Mouse (Mus musculus) limb, embryonic 10.5 days (tissue): ENCODE data around the gene Cep57l1. TPM values are rescaled to one million over a fixed set of nuclear protein-coding genes. Genes with fewer than 3 reads are reported as not detected.

ENCODE experiments used
- DNase-seq: peaks from one replicate; pipeline ENCODE4 v3.0.0-alpha.2; 2017; ENCODE audit warnings: low spot score
- H3K27ac ChIP-seq: fragments of 300-500 bp; sonication (generic); 2 replicates; pipeline ENCODE4 v1.5.1; 2016; ENCODE audit warnings: mild to moderate bottlenecking
- H3K27me3 ChIP-seq: fragments of 300-500 bp; sonication (generic); 2 replicates; pipeline ENCODE4 v1.6.1; 2016; ENCODE audit warnings: low read depth, mild to moderate bottlenecking; ENCODE audit not compliant: poor library complexity, severe bottlenecking
- H3K36me3 ChIP-seq: fragments of 300-500 bp; sonication (generic); 2 replicates; pipeline ENCODE4 v1.6.1; 2016; ENCODE audit warnings: mild to moderate bottlenecking, moderate library complexity
- H3K4me1 ChIP-seq: fragments of 300-500 bp; sonication (generic); 2 replicates; pipeline ENCODE4 v1.6.1; 2016
- H3K4me3 ChIP-seq: fragments of 300-500 bp; sonication (generic); 2 replicates; pipeline ENCODE4 v1.5.1; 2016; ENCODE audit warnings: mild to moderate bottlenecking, moderate library complexity
- H3K9me3 ChIP-seq: fragments of 300-500 bp; sonication (generic); replicated peaks from 2 replicates; pipeline ENCODE4 v1.6.1; 2016; ENCODE audit warnings: mild to moderate bottlenecking
- WGBS: fragments of 180-500 bp; shearing (Covaris S2); methylation state at CpG from one replicate; pipeline ENCODE4 v1.1.7; 2016; 5-methylcytosine and 5-hydroxymethylcytosine counted together
- polyA plus RNA-seq: library from polyadenylated mRNA; unstranded; fragments of >200 nt; fragmentation: Nextera tagmentation; extraction: Ambion mirVana; gene quantifications from 2 replicates; pipeline ENCODE4 v1.2.1, GENCODE M21; 2016

The Cep57l1 gene
- polyA plus RNA-seq, 1 experiment from 2014 or later, result 25.9 TPM

- 88% methylated on average over 14 of the region's 14 CpGs for WGBS
- no peak for DNase-seq
- Histone ChIP-seq H3K4me3 (no peak overlapping the region), H3K9me3 (no peaks in the 10 kb centered on the region), H3K27me3 (no peaks in the 10 kb centered on the region), H3K4me1 (peaks cover 5% of the 10 kb centered on the region), H3K36me3 (no peaks in the 10 kb centered on the region), H3K27ac (0 out of 2 replicates have a peak overlapping the region, but pooled peaks have one; percentile 2)
These were observed 57.7 kb downstream of the Cep57l1 start for GRCm38 (mm10) chr10:41751867-41752480.

GRCm38 (mm10) chr10:41749306-41749705 lies 60.4 kb downstream of the Cep57l1 start:
- no peak for DNase-seq
- H3K27me3 ChIP-seq, result no peaks in the 10 kb centered on the region
- WGBS, result 88% methylated on average over 3 of the region's 3 CpGs

GRCm38 (mm10) chr10:41746554-41746953 lies 63.1 kb downstream of the Cep57l1 start:
- WGBS, result 96% methylated on average over 5 of the region's 5 CpGs
- H3K27me3 ChIP-seq, result no peaks in the 10 kb centered on the region
- H3K9me3 ChIP-seq, result no peaks in the 10 kb centered on the region
- DNase-seq, result no peak
- no peaks in the 10 kb centered on the region for H3K4me1 ChIP-seq
- H3K4me3 ChIP-seq, result no peak overlapping the region
- H3K27ac ChIP-seq, result no peak overlapping the region
- peaks cover 7% of the 10 kb centered on the region; the same call in 1 of the 2 replicates for H3K36me3 ChIP-seq

More at GRCm38 (mm10) chr10:41749306-41749705, 60.4 kb downstream of the Cep57l1 start:
- H3K4me1 ChIP-seq, result peaks cover 5% of the 10 kb centered on the region
- no peaks in the 10 kb centered on the region for H3K9me3 ChIP-seq
- H3K4me3 ChIP-seq, result no peak overlapping the region
- H3K27ac ChIP-seq, result no peak overlapping the region
- H3K36me3 ChIP-seq, result peaks cover 3% of the 10 kb centered on the region; the same call in 1 of the 2 replicates

- Histone ChIP-seq H3K27me3 (no peaks in the 10 kb centered on the region), H3K4me1 (no peaks in the 10 kb centered on the region), H3K9me3 (no peaks in the 10 kb centered on the region), H3K4me3 (no peak overlapping the region), H3K27ac (no peak overlapping the region), H3K36me3 (peaks cover 15% of the 10 kb centered on the region; the same call in 1 of the 2 replicates)
- DNase-seq, result no peak
- WGBS, result 80% methylated on average over 4 of the region's 4 CpGs
These were observed 65.7 kb downstream of the Cep57l1 start for GRCm38 (mm10) chr10:41744006-41744405.

- Histone ChIP-seq H3K27ac (no peak overlapping the region), H3K36me3 (peaks cover 36% of the 10 kb centered on the region), H3K4me3 (no peak overlapping the region), H3K4me1 (no peaks in the 10 kb centered on the region), H3K9me3 (no peaks in the 10 kb centered on the region), H3K27me3 (no peaks in the 10 kb centered on the region)
- DNase-seq, result no peak
- WGBS, result 89% methylated on average over 2 of the region's 2 CpGs
These were observed 69.5 kb downstream of the Cep57l1 start for GRCm38 (mm10) chr10:41740221-41740620.

GRCm38 (mm10) chr10:41737245-41737644 lies 72.4 kb downstream of the Cep57l1 start:
- H3K27me3 ChIP-seq, result no peaks in the 10 kb centered on the region
- H3K36me3 ChIP-seq, result peaks cover 32% of the 10 kb centered on the region
- no peak for DNase-seq
- no peaks in the 10 kb centered on the region for H3K9me3 ChIP-seq
- H3K27ac ChIP-seq, result no peak overlapping the region
- no peaks in the 10 kb centered on the region for H3K4me1 ChIP-seq
- 95% methylated on average over 16 of the region's 16 CpGs for WGBS
- H3K4me3 ChIP-seq, result no peak overlapping the region

GRCm38 (mm10) chr10:41735398-41735797 lies 74.3 kb downstream of the Cep57l1 start:
- no peak for DNase-seq
- 86% methylated on average over 6 of the region's 6 CpGs for WGBS
- Histone ChIP-seq H3K27ac (no peak overlapping the region), H3K27me3 (no peaks in the 10 kb centered on the region), H3K36me3 (peaks cover 33% of the 10 kb centered on the region), H3K4me3 (no peak overlapping the region), H3K9me3 (no peaks in the 10 kb centered on the region), H3K4me1 (no peaks in the 10 kb centered on the region)

GRCm38 (mm10) chr10:41733214-41733613 lies 76.5 kb downstream of the Cep57l1 start:
- no peaks in the 10 kb centered on the region for H3K27me3 ChIP-seq
- DNase-seq, result no peak
- H3K4me3 ChIP-seq, result no peak overlapping the region
- no peak overlapping the region for H3K27ac ChIP-seq
- 96% methylated on average over 3 of the region's 3 CpGs for WGBS
- H3K4me1 ChIP-seq, result no peaks in the 10 kb centered on the region
- peaks cover 37% of the 10 kb centered on the region for H3K36me3 ChIP-seq
- no peaks in the 10 kb centered on the region for H3K9me3 ChIP-seq

- WGBS, result 94% methylated on average over 4 of the region's 4 CpGs
- Histone ChIP-seq H3K9me3 (no peaks in the 10 kb centered on the region), H3K4me1 (no peaks in the 10 kb centered on the region), H3K4me3 (no peak overlapping the region), H3K36me3 (peaks cover 31% of the 10 kb centered on the region), H3K27ac (no peak overlapping the region), H3K27me3 (no peaks in the 10 kb centered on the region)
- no peak for DNase-seq
These were observed 77.7 kb downstream of the Cep57l1 start for GRCm38 (mm10) chr10:41731932-41732331.

GRCm38 (mm10) chr10:41730746-41731145 lies 78.9 kb downstream of the Cep57l1 start:
- WGBS, result 95% methylated on average over 10 of the region's 10 CpGs
- H3K36me3 ChIP-seq, result peaks cover 30% of the 10 kb centered on the region
- no peak for DNase-seq
- H3K4me3 ChIP-seq, result no peak overlapping the region
- H3K9me3 ChIP-seq, result no peaks in the 10 kb centered on the region
- H3K4me1 ChIP-seq, result no peaks in the 10 kb centered on the region
- no peak overlapping the region for H3K27ac ChIP-seq
- no peaks in the 10 kb centered on the region for H3K27me3 ChIP-seq

- WGBS, result 92% methylated on average over 9 of the region's 9 CpGs
- Histone ChIP-seq H3K4me3 (no peak overlapping the region), H3K9me3 (no peaks in the 10 kb centered on the region), H3K36me3 (peaks cover 30% of the 10 kb centered on the region), H3K27me3 (no peaks in the 10 kb centered on the region), H3K4me1 (no peaks in the 10 kb centered on the region), H3K27ac (no peak overlapping the region)
- no peak for DNase-seq
These were observed 83.5 kb downstream of the Cep57l1 start for GRCm38 (mm10) chr10:41726215-41726614.

GRCm38 (mm10) chr10:41719587-41719986 lies 90.1 kb downstream of the Cep57l1 start:
- Histone ChIP-seq H3K27me3 (no peaks in the 10 kb centered on the region), H3K9me3 (no peaks in the 10 kb centered on the region), H3K4me3 (no peak overlapping the region), H3K36me3 (no peaks in the 10 kb centered on the region), H3K27ac (no peak overlapping the region), H3K4me1 (peaks cover 11% of the 10 kb centered on the region; the same call in 1 of the 2 replicates)
- DNase-seq, result no peak
- 82% methylated on average over 9 of the region's 9 CpGs for WGBS

GRCm38 (mm10) chr10:41716029-41716897 lies 93.4 kb downstream of the Cep57l1 start, which contains the start of gene Ccdc162:
Gene Ccdc162, minus strand, starts transcription at chr10:41716634.
- H3K27me3 ChIP-seq, result no peaks in the 10 kb centered on the region
- no peak within 1 kb of the TSS for H3K27ac ChIP-seq
- no peaks in the 10 kb centered on the region for H3K9me3 ChIP-seq
- 68% methylated on average over 15 of the region's 15 CpGs for WGBS
- DNase-seq, result no peak
- no peak within 1 kb of the TSS for H3K4me3 ChIP-seq
- H3K36me3 ChIP-seq, result no peaks in the 10 kb centered on the region
- H3K4me1 ChIP-seq, result peaks cover 11% of the 10 kb centered on the region; the same call in 1 of the 2 replicates
